Mouse (Mus musculus) C2C12 (cell line): ENCODE measurements at regions not wholly inside any gene's neighbourhood (a gene's known extent, or its start where the extent isn't known, plus 50 kb on each side); places are given as distances from the start of the nearest gene placed in this dataset.

Source experiments
- H3K27me3 ChIP-seq: one replicate; pipeline ENCODE4 v1.6.1; 2011; ENCODE audit not compliant: control insufficient read depth, insufficient read depth, insufficient read length
- H3K36me3 ChIP-seq: one replicate; pipeline ENCODE4 v1.6.1; 2011; ENCODE audit not compliant: control insufficient read depth, insufficient read depth
- H3K4me3 ChIP-seq: one replicate; pipeline ENCODE4 v1.5.1; 2011; ENCODE audit warnings: mild to moderate bottlenecking, control low read depth; ENCODE audit not compliant: poor library complexity, insufficient read depth, severe bottlenecking
- H3K79me2 ChIP-seq: one replicate; pipeline ENCODE4 v1.6.1; 2011; ENCODE audit not compliant: control insufficient read depth, insufficient read depth
- H3K79me3 ChIP-seq: one replicate; pipeline ENCODE4 v1.6.1; 2011; ENCODE audit warnings: low read depth, control low read depth
- H3ac ChIP-seq: one replicate; pipeline ENCODE3; 2011; ENCODE audit warnings: low read depth; ENCODE audit not compliant: control insufficient read depth, insufficient read length
- CEBPB ChIP-seq: IDR thresholded peaks from one replicate; pipeline ENCODE4 v1.6.1; 2011; ENCODE audit warnings: low read depth, mild to moderate bottlenecking, control low read depth, moderate library complexity
- CTCF ChIP-seq: IDR thresholded peaks from one replicate; pipeline ENCODE4 v1.5.1; 2011; ENCODE audit not compliant: control insufficient read depth, insufficient read depth, insufficient read length
- FOSL1 ChIP-seq: IDR thresholded peaks from one replicate; pipeline ENCODE4 v1.8.0; 2011; ENCODE audit warnings: mild to moderate bottlenecking, low read length; ENCODE audit not compliant: poor library complexity, insufficient read depth, severe bottlenecking
- MAX ChIP-seq: IDR thresholded peaks from one replicate; pipeline ENCODE4 v1.6.1; 2011; ENCODE audit warnings: mild to moderate bottlenecking, control low read depth
- MYOD1 ChIP-seq: IDR thresholded peaks from one replicate; pipeline ENCODE4 v1.6.1; 2011; ENCODE audit warnings: low read depth; ENCODE audit not compliant: control insufficient read depth, insufficient read length
- MYOG ChIP-seq: IDR thresholded peaks from one replicate; pipeline ENCODE4 v1.6.1; 2011; ENCODE audit not compliant: control insufficient read depth, insufficient read length; ENCODE audit errors: extremely low read depth
- USF1 ChIP-seq: IDR thresholded peaks from one replicate; pipeline ENCODE4 v1.6.1; 2011; ENCODE audit warnings: low read depth, mild to moderate bottlenecking, control low read depth, moderate library complexity

DNA sequence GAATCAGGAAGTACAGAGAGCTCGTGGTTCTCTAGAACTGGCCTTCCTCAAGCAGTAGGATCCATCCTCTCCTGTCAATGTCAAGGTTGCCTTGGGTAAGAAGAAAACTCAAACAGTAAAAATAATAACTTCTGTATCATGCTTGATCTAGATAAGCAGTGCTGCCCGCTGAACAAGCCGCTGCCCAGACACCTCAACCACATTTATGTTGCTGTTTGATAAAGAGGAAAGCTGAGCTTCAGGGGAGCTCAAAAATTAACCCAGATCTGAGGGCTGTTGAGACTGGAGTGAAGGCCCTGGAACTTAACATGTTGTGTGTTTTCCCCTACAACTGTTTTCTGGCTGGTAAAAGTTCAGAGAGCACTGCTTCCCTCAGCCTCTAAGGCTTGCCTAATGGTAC is 389.1 kb downstream of the Insc start:
- H3K36me3 ChIP-seq: no peaks in the 10 kb centered on the region
- H3K27me3 ChIP-seq: no peaks in the 10 kb centered on the region
- H3K79me3 ChIP-seq: no peaks in the 10 kb centered on the region
- no peak overlapping the region for H3ac ChIP-seq
- H3K79me2 ChIP-seq: no peaks in the 10 kb centered on the region
- no peak overlapping the region for H3K4me3 ChIP-seq
- TF ChIP-seq MYOD1 (no peak), USF1 (no peak), CTCF (no peak), CEBPB (no peak), MYOG (no peak), FOSL1 (no peak), MAX (no peak)

DNA sequence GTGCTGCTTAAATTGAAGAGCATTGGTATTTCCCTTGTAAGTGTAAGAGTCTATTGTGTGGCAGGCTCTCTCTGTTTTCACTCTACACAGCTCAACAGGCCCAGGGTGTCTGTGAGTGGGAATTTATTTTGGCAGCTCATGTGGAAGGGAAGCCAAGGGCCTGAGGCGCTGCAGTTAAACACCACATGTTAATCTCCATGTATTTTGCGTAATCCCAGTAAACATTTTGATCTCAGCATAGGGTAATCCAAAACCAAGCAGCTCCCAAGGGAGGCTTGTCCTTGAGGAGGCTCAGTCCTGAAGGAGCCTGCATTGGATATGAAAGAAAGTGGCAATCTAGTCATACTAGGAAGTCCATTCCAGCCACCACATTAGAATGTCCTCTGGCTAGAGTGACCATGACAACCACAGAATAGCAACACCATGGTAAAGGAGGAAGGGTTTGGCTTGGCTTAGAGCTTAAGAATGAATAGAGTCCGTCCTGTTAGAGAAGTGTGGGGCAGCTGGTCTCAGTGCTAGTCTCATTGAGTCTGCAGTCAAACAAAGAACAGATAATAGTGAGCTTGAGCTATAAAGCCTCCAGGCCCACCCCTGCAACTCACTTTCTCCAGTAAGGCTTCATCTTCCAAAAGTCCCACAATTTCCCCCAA is 391.6 kb downstream of the Insc start:
- TF ChIP-seq CEBPB (no peak), MYOG (no peak), MYOD1 (no peak), MAX (no peak), CTCF (no peak), USF1 (no peak), FOSL1 (no peak)
- Histone ChIP-seq H3K36me3 (no peaks in the 10 kb centered on the region), H3K27me3 (no peaks in the 10 kb centered on the region), H3K4me3 (no peak overlapping the region), H3K79me3 (no peaks in the 10 kb centered on the region), H3K79me2 (no peaks in the 10 kb centered on the region), H3ac (no peak overlapping the region)

DNA sequence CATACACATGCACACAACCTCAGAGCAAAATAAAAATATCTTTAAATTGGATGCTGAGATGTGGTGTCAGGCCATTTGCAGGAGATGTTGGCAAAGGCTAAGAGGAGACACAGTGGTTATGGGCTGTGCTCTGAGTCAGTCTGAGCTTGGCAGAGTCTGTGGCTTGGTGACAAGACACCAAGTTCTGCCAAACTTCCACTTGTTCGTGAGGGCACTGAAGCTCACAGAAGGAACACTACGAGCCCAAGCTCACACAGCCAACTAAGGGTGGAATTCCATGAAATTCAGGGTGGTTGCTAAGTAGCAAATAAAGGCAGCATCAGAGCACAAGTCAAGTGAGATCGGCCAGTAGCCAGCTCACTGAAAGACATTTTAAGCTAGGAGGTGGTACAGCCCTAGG is 396.8 kb downstream of the Insc start:
- Histone ChIP-seq H3K79me3 (no peaks in the 10 kb centered on the region), H3K27me3 (no peaks in the 10 kb centered on the region), H3ac (no peak overlapping the region), H3K4me3 (no peak overlapping the region), H3K79me2 (no peaks in the 10 kb centered on the region), H3K36me3 (no peaks in the 10 kb centered on the region)
- TF ChIP-seq FOSL1 (no peak), CEBPB (no peak), MYOG (no peak), MAX (no peak), CTCF (no peak), USF1 (no peak), MYOD1 (no peak)

DNA sequence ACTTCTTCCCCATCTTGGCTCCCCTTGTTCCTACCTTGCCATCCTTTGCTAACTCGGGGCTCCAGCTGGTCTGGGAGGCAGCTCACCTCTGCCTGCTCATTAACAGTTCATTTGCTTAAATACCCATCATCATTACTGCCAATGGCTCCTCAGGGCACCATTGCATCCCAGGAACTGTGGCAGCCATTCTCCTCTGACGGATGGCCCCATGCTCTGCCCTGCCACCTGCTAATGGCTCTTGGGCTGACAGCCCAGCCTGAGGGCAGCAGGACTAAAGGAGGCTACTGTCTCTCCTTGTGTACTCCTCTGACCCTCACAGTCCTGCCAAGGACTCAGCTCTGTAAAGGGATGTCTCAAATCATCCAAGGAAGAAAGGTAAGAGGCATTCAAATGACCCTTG is 398.7 kb downstream of the Insc start:
- Histone ChIP-seq H3K36me3 (no peaks in the 10 kb centered on the region), H3K4me3 (no peak overlapping the region), H3K79me3 (no peaks in the 10 kb centered on the region), H3K79me2 (no peaks in the 10 kb centered on the region), H3ac (no peak overlapping the region), H3K27me3 (no peaks in the 10 kb centered on the region)
- TF ChIP-seq MAX (no peak), MYOG (no peak), CTCF (no peak), MYOD1 (no peak), USF1 (no peak), FOSL1 (no peak), CEBPB (no peak)

DNA sequence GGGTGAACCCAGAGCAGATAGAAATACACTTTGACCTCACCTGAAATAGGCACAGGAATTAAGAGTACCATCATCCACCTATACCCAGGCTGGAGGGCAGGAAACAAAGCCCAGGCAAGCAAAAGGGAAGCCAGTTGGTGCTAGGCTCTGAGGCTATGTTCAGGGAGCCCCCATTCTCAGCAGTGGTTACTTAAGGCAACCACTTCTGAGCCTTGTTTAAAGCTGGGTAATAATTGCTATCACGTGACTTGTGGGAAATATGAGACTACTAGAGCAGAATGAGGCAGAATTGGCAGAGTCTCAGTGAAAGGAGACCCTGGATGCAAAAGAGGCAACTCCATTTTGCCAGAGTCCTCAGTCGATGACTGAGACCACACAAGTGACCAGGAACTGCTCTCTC is 401.5 kb downstream of the Insc start:
- TF ChIP-seq MYOD1 (no peak), USF1 (no peak), CTCF (no peak), MAX (no peak), FOSL1 (no peak), MYOG (no peak), CEBPB (no peak)
- H3K79me3 ChIP-seq: no peaks in the 10 kb centered on the region
- no peak overlapping the region for H3ac ChIP-seq
- no peaks in the 10 kb centered on the region for H3K36me3 ChIP-seq
- no peaks in the 10 kb centered on the region for H3K27me3 ChIP-seq
- H3K79me2 ChIP-seq: no peaks in the 10 kb centered on the region
- H3K4me3 ChIP-seq: no peak overlapping the region

DNA sequence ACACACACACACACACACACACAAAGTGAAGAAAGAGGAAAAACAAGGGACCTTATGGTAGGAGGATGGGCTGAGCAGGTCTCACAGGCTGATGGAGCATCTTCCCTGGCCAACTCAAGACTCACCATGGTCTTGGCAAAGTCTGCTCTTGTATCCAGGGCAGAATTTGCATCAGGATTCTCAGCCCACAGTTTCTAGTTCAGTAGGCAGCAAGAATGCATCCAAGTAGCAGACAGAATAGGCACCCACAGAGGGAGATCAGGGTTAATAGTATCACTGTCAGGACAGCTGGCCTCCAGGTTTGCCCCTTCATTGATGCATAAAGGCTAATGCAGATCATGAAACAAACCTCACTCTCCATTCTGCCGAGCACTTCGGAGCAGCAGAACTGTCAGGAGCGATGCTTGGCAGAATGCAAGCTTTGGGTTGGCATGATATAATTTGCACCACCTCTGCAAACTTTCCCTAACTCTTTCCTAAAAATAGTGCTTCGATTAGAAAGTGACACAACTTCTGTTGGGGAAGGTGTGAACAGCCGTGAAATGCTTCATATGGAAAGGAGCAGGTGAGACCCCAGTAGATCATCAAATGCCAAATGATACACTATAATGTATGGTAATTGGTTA is 404.0 kb downstream of the Insc start:
- no peak for TF ChIP-seq FOSL1
- no peak for TF ChIP-seq MAX
- no peak for TF ChIP-seq MYOD1
- TF ChIP-seq USF1: no peak
- no peak for TF ChIP-seq CTCF
- no peak for TF ChIP-seq MYOG
- TF ChIP-seq CEBPB: no peak
- Histone ChIP-seq H3ac (no peak overlapping the region), H3K79me3 (no peaks in the 10 kb centered on the region), H3K27me3 (no peaks in the 10 kb centered on the region), H3K79me2 (no peaks in the 10 kb centered on the region), H3K36me3 (no peaks in the 10 kb centered on the region), H3K4me3 (no peak overlapping the region)
